Mouse (Mus musculus) limb, embryonic 11.5 days (tissue): ENCODE data around the gene Plekhg5. TPM values are rescaled to one million over a fixed set of nuclear protein-coding genes. Genes with fewer than 3 reads are reported as not detected.

ENCODE experiments used
- ATAC-seq: fragments of 200-750 bp; cut with Nextera tagmentation; 2 replicates; pipeline ENCODE4 v1.8.0; 2017; ENCODE audit warnings: low read depth; ENCODE audit not compliant: insufficient number of reproducible peaks, low FRiP score, low TSS enrichment
- DNase-seq: peaks from one replicate; pipeline ENCODE4 v3.0.0-alpha.2; 2015; ENCODE audit warnings: low spot score
- H3K27ac ChIP-seq: fragments of 300-500 bp; sonication (generic); replicated peaks from 2 replicates; pipeline ENCODE4 v1.5.1; 2014; ENCODE audit warnings: low read depth, mild to moderate bottlenecking, low read length
- H3K27me3 ChIP-seq: fragments of 300-500 bp; sonication (generic); 2 replicates; pipeline ENCODE4 v1.6.1; 2014; ENCODE audit warnings: mild to moderate bottlenecking, low read length, mixed read lengths; ENCODE audit not compliant: control insufficient read depth, insufficient read depth
- H3K36me3 ChIP-seq: fragments of 300-500 bp; sonication (generic); 2 replicates; pipeline ENCODE4 v1.6.1; 2014; ENCODE audit warnings: mild to moderate bottlenecking, low read length, moderate library complexity, mixed read lengths; ENCODE audit not compliant: control insufficient read depth, insufficient read depth
- H3K4me1 ChIP-seq: fragments of 300-500 bp; sonication (generic); 2 replicates; pipeline ENCODE4 v1.6.1; 2014; ENCODE audit warnings: low read length, mixed read lengths; ENCODE audit not compliant: control insufficient read depth, insufficient read depth
- H3K4me2 ChIP-seq: fragments of 300-500 bp; sonication (generic); 2 replicates; pipeline ENCODE4 v1.6.1; 2014; ENCODE audit warnings: low read depth, mild to moderate bottlenecking, moderate library complexity; ENCODE audit not compliant: severe bottlenecking
- H3K4me3 ChIP-seq: fragments of 300-500 bp; sonication (generic); 2 replicates; pipeline ENCODE4 v1.5.1; 2014; ENCODE audit warnings: low read depth, low read length
- H3K9ac ChIP-seq: fragments of 300-500 bp; sonication (generic); 2 replicates; pipeline ENCODE4 v1.6.1; 2014; ENCODE audit warnings: mild to moderate bottlenecking, low read length
- H3K9me3 ChIP-seq: fragments of 300-500 bp; sonication (generic); 2 replicates; pipeline ENCODE4 v1.6.1; 2016; ENCODE audit warnings: low read length; ENCODE audit not compliant: control insufficient read depth
- WGBS: fragments of 180-500 bp; shearing (Covaris S2); extraction: QIAGEN DNeasy Blood & Tissue Kit; methylation state at CpG from one replicate; pipeline ENCODE4 v1.1.7; 2014; 5-methylcytosine and 5-hydroxymethylcytosine counted together
- polyA plus RNA-seq: library from polyadenylated mRNA; unstranded; fragments of >200 nt; fragmentation: Nextera tagmentation; extraction: Ambion mirVana; gene quantifications from 2 replicates; pipeline ENCODE4 v1.2.1, GENCODE M21; 2014

Plekhg5 gene
- polyA plus RNA-seq, 1 experiment from 2014 or later: 8.9 TPM

GRCm38 (mm10) chr4:152119396-152120292 lies 47.3 kb downstream of the Plekhg5 start:
- 2% methylated on average over 39 of the region's 39 CpGs for WGBS
- Histone ChIP-seq H3K36me3 (no peaks in the 10 kb centered on the region), H3K4me2 (peak overlapping the region; percentile 27), H3K9me3 (no peaks in the 10 kb centered on the region), H3K4me3 (0 out of 2 replicates have a peak overlapping the region, but pooled peaks have one; percentile 8), H3K27me3 (peaks cover 85% of the 10 kb centered on the region), H3K4me1 (peaks cover 26% of the 10 kb centered on the region), H3K27ac (no peak overlapping the region), H3K9ac (0 out of 2 replicates have a peak overlapping the region, but pooled peaks have one; percentile 4)
- ATAC-seq (no peak), DNase-seq (peak; percentile 83)

DNA sequence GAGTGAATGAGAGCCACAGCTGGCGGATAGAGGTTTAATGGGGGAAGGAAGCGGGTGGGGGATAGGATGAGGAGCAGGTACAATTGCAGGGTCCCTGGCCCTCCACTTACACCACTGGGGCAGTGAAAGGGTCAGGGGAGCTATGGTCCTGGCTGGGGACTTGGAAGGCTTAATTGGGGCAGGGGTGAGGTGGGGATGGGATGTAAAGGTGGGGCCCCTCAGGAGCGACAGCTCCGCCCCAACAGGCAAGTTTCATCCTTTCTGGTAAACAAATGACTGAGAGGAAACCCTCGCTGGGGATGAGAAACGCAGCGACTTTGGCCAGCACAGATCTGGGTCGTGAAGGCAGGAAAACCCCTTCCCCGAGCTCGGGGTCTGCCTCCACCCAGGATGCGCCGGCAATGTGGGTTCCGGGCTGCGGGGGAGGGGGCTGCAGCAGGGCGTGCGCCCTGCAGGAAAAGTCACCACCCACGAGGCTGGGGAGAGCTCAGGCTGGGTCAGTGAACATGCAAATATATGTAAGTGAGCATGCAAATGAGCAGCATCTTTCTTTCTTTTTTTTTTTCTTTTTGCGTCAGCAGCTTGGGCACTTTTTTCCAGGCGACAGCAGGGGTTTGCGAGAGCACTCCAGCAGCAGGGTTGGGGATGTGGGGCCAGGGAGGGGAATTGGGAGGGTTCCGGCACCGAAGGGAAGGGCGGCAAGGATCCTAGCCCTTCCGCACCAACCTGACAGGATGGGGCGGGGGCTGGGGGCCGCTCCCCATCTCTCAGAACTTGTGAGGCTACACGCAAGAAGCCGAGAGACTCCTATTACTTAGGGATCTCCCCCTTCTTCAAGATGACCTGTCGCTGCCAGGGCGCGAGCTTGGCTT lies 48.2 kb downstream of the Plekhg5 start:
- 2% methylated on average over 31 of the region's 31 CpGs for WGBS
- no peak overlapping the region for H3K27ac ChIP-seq
- DNase-seq: no peak
- H3K9ac ChIP-seq: no peak overlapping the region
- H3K9me3 ChIP-seq: no peaks in the 10 kb centered on the region
- H3K27me3 ChIP-seq: peaks cover 91% of the 10 kb centered on the region
- 0 out of 2 replicates have a peak overlapping the region, but pooled peaks have one; percentile 2 for H3K4me3 ChIP-seq
- no peaks in the 10 kb centered on the region for H3K36me3 ChIP-seq
- H3K4me2 ChIP-seq: peak overlapping the region; percentile 10; the same call in 1 of the 2 replicates
- no peak for ATAC-seq
- H3K4me1 ChIP-seq: peaks cover 31% of the 10 kb centered on the region

GRCm38 (mm10) chr4:152121183-152121505 lies 48.8 kb downstream of the Plekhg5 start:
- Histone ChIP-seq H3K4me1 (peaks cover 30% of the 10 kb centered on the region), H3K36me3 (no peaks in the 10 kb centered on the region), H3K9ac (no peak overlapping the region), H3K9me3 (no peaks in the 10 kb centered on the region), H3K27ac (no peak overlapping the region), H3K27me3 (peaks cover 97% of the 10 kb centered on the region), H3K4me3 (no peak overlapping the region), H3K4me2 (no peak overlapping the region)
- ATAC-seq (no peak), DNase-seq (no peak)
- 2% methylated on average over 12 of the region's 12 CpGs for WGBS

GRCm38 (mm10) chr4:152124361-152124961 lies 52.2 kb downstream of the Plekhg5 start:
- WGBS: 16% methylated on average over 13 of the region's 13 CpGs
- Histone ChIP-seq H3K27ac (no peak overlapping the region), H3K36me3 (no peaks in the 10 kb centered on the region), H3K4me3 (no peak overlapping the region), H3K9ac (no peak overlapping the region), H3K27me3 (peaks cover 99% of the 10 kb centered on the region), H3K9me3 (no peaks in the 10 kb centered on the region), H3K4me1 (peaks cover 30% of the 10 kb centered on the region), H3K4me2 (no peak overlapping the region)
- DNase-seq (no peak), ATAC-seq (no peak)

DNA sequence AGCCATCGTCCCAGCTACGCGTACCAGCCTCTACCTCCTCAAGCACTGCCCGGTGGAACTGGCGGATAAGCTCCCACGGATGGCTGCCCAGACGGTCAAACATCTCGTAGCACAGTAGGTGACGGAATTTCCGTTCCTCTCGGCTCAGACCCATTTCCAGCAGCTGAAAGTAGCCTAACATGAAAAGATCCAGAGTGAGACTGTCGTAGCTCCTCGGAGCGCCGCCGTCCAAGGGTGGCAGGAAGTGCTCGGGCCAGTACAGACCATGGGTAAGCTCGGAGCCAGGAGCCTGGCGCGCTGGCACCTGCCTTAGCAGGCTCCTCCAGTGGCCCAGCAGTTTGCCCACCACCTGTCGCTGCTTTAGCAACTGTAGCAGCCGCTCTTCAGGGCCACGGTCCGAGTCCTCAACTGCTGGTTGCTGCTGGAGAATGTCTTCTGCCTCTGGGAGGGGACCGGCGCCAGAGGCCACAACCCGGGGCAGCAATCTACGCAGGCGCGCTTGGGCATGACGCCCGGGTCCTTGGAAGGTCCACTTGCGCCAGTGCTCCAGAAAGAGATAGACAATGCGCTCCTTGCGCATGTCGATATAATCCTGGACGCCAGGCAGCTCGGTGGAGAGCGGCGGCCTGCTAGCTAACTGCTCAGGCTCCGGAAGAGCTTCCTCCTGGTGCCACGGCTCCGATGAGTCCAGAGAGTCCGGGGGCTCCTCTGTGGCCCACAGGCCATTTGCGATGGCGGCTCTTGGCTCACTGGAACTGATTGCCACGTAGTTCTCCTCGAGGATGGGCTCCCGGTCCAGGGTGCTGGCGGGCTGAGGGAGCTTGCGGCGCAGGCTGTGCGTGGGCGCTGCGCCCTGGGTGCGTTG lies 53.1 kb downstream of the Plekhg5 start:
- ATAC-seq (no peak), DNase-seq (peak; percentile 50)
- no peak overlapping the region for H3K9ac ChIP-seq
- no peaks in the 10 kb centered on the region for H3K9me3 ChIP-seq
- H3K27ac ChIP-seq: no peak overlapping the region
- no peaks in the 10 kb centered on the region for H3K36me3 ChIP-seq
- peaks cover 21% of the 10 kb centered on the region for H3K4me1 ChIP-seq
- 5% methylated on average over 56 of the region's 56 CpGs for WGBS
- peak overlapping the region; percentile 33 for H3K4me2 ChIP-seq
- H3K27me3 ChIP-seq: peaks cover 99% of the 10 kb centered on the region
- peak overlapping the region; percentile 15 for H3K4me3 ChIP-seq

DNA sequence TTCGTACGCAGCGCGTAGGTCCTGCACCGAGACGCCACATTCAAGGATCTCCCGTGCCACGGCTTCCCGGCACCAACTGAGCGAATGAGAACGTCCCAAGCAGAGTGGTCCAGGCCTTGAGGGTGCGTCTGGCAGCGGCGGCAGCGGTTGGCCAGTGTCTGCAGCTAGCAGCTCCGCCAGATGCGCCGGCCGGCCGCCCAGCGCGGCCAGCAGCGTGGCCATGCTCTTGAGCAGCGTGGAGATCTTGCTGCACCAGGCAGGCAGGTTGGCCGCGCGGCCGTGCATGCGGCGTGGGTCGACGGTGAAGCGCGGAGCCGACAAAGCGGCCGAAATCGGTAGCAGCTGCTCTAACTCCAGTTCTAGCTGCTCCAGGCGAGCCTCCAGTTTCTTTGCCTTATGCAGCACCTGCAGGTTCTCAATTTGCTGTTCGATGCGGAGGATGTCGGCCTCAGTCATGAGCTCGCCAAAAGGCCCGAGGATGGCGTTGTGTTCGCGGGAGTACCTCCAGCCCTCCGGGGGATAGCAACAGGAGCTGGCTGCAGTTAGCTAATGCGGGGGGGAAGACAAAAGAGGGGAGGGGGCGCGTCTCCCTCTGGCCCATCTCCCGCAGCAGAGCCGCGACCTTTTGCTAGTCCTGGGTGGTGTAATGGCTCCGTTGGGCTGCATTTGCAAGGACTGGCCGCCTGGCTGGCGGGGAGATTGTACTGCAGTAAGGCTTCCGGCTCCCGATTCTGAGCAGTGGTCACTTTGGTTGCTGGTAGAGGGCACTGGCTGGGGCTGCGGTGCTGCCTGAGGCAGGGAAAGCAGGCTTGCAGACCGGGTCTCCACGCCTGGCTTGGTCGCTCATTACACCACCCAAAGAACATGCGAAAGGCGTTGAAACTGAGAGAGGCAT lies 54.0 kb downstream of the Plekhg5 start:
- H3K9me3 ChIP-seq: no peaks in the 10 kb centered on the region
- no peak overlapping the region for H3K27ac ChIP-seq
- 4% methylated on average over 65 of the region's 65 CpGs for WGBS
- H3K27me3 ChIP-seq: peaks cover 99% of the 10 kb centered on the region
- H3K36me3 ChIP-seq: no peaks in the 10 kb centered on the region
- H3K4me2 ChIP-seq: peak overlapping the region; percentile 33
- DNase-seq: peak; percentile 64
- ATAC-seq: no peak
- H3K4me3 ChIP-seq: peak overlapping the region; percentile 15
- H3K9ac ChIP-seq: no peak overlapping the region
- peaks cover 26% of the 10 kb centered on the region for H3K4me1 ChIP-seq

GRCm38 (mm10) chr4:152127884-152128283 lies 55.6 kb downstream of the Plekhg5 start:
- no peaks in the 10 kb centered on the region for H3K9me3 ChIP-seq
- H3K4me3 ChIP-seq: no peak overlapping the region
- WGBS: 76% methylated on average over 10 of the region's 11 CpGs
- peaks cover 39% of the 10 kb centered on the region for H3K4me1 ChIP-seq
- H3K27ac ChIP-seq: no peak overlapping the region
- ATAC-seq: no peak
- no peak overlapping the region for H3K4me2 ChIP-seq
- peaks cover 100% of the 10 kb centered on the region for H3K27me3 ChIP-seq
- no peak for DNase-seq
- no peak overlapping the region for H3K9ac ChIP-seq
- no peaks in the 10 kb centered on the region for H3K36me3 ChIP-seq
